Mouse (Mus musculus) heart, adult 2 months (tissue): ENCODE results near the gene Tubb2a. TPM values are rescaled to one million over a fixed set of nuclear protein-coding genes. Genes with fewer than 3 reads are reported as not detected.
A peak's percentile ranks its signal among the peaks of the same experiment; 100 is the strongest.
"Not testable (repeated sequence)": the region's sequence is repeated elsewhere in the genome, so short reads cannot be mapped to it uniquely, and the experiment has no call there.

Experiments
- DNase-seq, 2 experiments: peaks; one replicate each; pipeline ENCODE4 v3.0.0; 2021
- H3K27ac ChIP-seq: fragments of 200-600 bp; 2 replicates; pipeline ENCODE4 v1.8.1; 2022
- H3K27me3 ChIP-seq: fragments of 200-500 bp; 2 replicates; pipeline ENCODE4 v1.6.1; 2012; ENCODE audit warnings: mild to moderate bottlenecking, low read length, inconsistent platforms, mixed read lengths; ENCODE audit not compliant: control insufficient read depth, insufficient read depth
- H3K36me3 ChIP-seq: fragments of 200-500 bp; 2 replicates; pipeline ENCODE4 v1.6.1; 2012; ENCODE audit warnings: low read length, inconsistent platforms; ENCODE audit not compliant: control insufficient read depth, insufficient read depth
- H3K4me1 ChIP-seq: fragments of 200-500 bp; 2 replicates; pipeline ENCODE4 v1.6.1; 2011; ENCODE audit warnings: low read length; ENCODE audit not compliant: control insufficient read depth, insufficient read depth
- H3K4me3 ChIP-seq: fragments of 200-600 bp; 2 replicates; pipeline ENCODE4 v1.8.1; 2022
- H3K79me2 ChIP-seq: fragments of 200-500 bp; replicated peaks from 2 replicates; pipeline ENCODE4 v1.6.1; 2012; ENCODE audit warnings: mild to moderate bottlenecking, inconsistent platforms, low read length, moderate library complexity, mixed read lengths; ENCODE audit not compliant: control insufficient read depth, insufficient read depth
- H3K9ac ChIP-seq: fragments of 200-500 bp; 2 replicates; pipeline ENCODE4 v1.6.1; 2012; ENCODE audit warnings: low read depth, mild to moderate bottlenecking, control low read depth, inconsistent platforms, low read length, mixed read lengths
- CTCF ChIP-seq: fragments of 200-600 bp; IDR thresholded peaks from 2 replicates; pipeline ENCODE4 v1.8.1; 2022; ENCODE audit warnings: antibody characterized with exemption, mild to moderate bottlenecking, moderate library complexity
- EP300 ChIP-seq: fragments of 200-500 bp; IDR thresholded peaks from 2 replicates; pipeline ENCODE4 v1.6.1; 2011; ENCODE audit warnings: low read depth, low read length, control low read depth; ENCODE audit not compliant: insufficient read depth
- POLR2A ChIP-seq: fragments of 200-500 bp; IDR thresholded peaks from 2 replicates; pipeline ENCODE4 v1.6.1; 2011; ENCODE audit warnings: mild to moderate bottlenecking, low read depth, low read length, control low read depth; ENCODE audit not compliant: insufficient read depth
- WGBS: fragments of 180-500 bp; shearing (Covaris S2); methylation state at CpG from one replicate; pipeline ENCODE4 v1.1.7; 2018; 5-methylcytosine and 5-hydroxymethylcytosine counted together
- intact Hi-C: fragments of 180-260 bp; cut with DNase I; formaldehyde crosslinking; loops from one replicate; pipeline ENCODE4 v1.15.1; 2025
- polyA plus RNA-seq: library from polyadenylated mRNA; depleted of rRNA; stranded (reverse); fragments of >200 nt; gene quantifications from 2 replicates; pipeline ENCODE4 v1.2.3, GENCODE M21; 2012
- total RNA-seq, 2 experiments: library from RNA; stranded (reverse); gene quantifications; 2 replicates each; pipeline ENCODE4 v1.2.3; 2021

Tubb2a gene
- total and polyA plus RNA-seq, 3 experiments = 42.9 to 95.2 (median 64.1) TPM

DNA sequence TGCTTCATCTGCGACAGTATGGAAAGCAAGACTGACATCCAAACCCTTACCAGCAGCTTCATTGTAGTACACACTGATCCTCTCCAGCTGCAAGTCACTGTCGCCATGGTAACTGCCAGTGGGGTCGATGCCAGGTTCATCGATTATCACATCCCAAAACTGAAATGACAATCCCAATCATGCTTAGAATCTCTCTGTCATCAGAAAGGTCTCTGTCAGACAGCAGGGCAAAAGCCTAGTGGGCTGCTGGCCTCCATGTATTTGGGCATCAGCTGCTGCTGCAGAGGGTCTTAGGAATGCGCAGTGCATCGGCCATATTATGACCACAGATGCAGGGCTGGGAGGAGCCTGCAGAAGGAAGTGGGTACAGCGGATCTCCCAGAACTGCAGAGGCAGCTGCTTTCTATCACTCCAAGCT, 11.1 kb upstream of the Tubb2a start:
- Histone ChIP-seq H3K27me3 (no peaks in the 10 kb centered on the region), H3K36me3 (peaks cover 2% of the 10 kb centered on the region), H3K9ac (no peak overlapping the region), H3K4me3 (no peak overlapping the region), H3K4me1 (peaks cover 14% of the 10 kb centered on the region), H3K79me2 (no peaks in the 10 kb centered on the region), H3K27ac (no peak overlapping the region)
- TF ChIP-seq EP300 (no peak), POLR2A (no peak), CTCF (no peak)
- intact Hi-C loops = no loop called here
- DNase-seq = no peak
- WGBS = 56% methylated on average over 7 of the region's 7 CpGs

GRCm38 (mm10) chr13:34088201-34088649, 10.4 kb upstream of the Tubb2a start:
- H3K79me2 ChIP-seq, intact Hi-C loops, DNase-seq, H3K27ac ChIP-seq, H3K4me3 ChIP-seq, H3K9ac ChIP-seq, H3K36me3 ChIP-seq, H3K27me3 ChIP-seq: not testable (repeated sequence)
- H3K4me1 ChIP-seq = peaks cover 17% of the 10 kb centered on the region
- WGBS = 45% methylated on average over 5 of the region's 5 CpGs

DNA sequence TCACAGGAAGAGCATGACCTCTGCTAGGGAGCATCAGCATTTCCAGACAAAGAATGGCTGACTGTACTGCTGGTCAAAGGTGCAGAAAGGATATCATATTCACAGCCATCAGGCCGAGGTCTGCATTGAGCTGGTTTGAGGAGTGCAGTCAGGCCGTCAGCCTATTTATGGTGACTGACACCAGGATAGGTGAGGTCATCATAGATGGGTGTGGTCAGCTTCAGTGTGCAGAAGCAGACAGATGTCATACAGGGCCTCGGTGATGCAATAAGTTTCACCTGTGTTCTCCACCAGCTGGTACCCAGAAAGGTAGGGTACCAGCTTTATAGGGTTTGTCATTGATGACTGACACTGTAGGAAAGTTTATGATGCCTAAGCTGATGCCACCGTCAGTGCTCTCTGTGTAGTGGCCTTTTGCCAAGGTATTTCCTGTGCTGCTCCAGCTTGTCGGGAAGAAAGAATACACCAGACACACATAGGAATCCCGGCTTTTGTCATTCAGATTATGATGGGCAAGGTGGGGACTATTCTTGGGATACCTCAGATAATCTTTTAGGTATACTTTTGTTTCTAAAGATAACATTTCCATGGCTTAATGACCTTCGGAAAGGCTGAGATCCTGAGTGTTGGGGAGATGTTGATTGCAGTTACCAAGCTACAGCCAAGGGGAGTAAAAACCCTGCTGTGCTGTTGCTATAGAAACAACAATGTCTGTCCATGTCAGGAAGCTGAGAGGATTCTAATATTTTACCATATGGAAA, 9.4 kb upstream of the Tubb2a start:
- 23% methylated on average over 7 of the region's 7 CpGs for WGBS

GRCm38 (mm10) chr13:34084026-34084750, 6.4 kb upstream of the Tubb2a start:
- Histone ChIP-seq H3K36me3 (peaks cover 2% of the 10 kb centered on the region), H3K4me3 (0 out of 2 replicates have a peak overlapping the region, but pooled peaks have one; percentile 4), H3K79me2 (no peaks in the 10 kb centered on the region), H3K27ac (peak overlapping the region; percentile 97), H3K27me3 (no peaks in the 10 kb centered on the region), H3K9ac (0 out of 2 replicates have a peak overlapping the region, but pooled peaks have one; percentile 3), H3K4me1 (peaks cover 17% of the 10 kb centered on the region)
- intact Hi-C loops = loop anchor here (1.0 kb wide), 1 partner anchor 12 kb away; no protein-coding TSS in a partner anchor
- DNase-seq = peak; percentile 59 to 81
- WGBS = 34% methylated on average over 9 of the region's 9 CpGs
- peak; percentile 89 for TF ChIP-seq EP300
- no peak for TF ChIP-seq POLR2A

More for the DNA sequence above, 9.4 kb upstream of the Tubb2a start:
- TF ChIP-seq EP300 (no peak), POLR2A (no peak), CTCF (no peak)
- H3K4me3 ChIP-seq = no peak overlapping the region
- peaks cover 17% of the 10 kb centered on the region for H3K4me1 ChIP-seq
- no peak overlapping the region for H3K9ac ChIP-seq
- intact Hi-C loops = no loop called here
- H3K27me3 ChIP-seq = no peaks in the 10 kb centered on the region
- H3K27ac ChIP-seq = peak overlapping the region; percentile 11
- H3K36me3 ChIP-seq = peaks cover 2% of the 10 kb centered on the region
- H3K79me2 ChIP-seq = no peaks in the 10 kb centered on the region
- no peak for DNase-seq

GRCm38 (mm10) chr13:34081926-34082325, 4.1 kb upstream of the Tubb2a start:
- no peaks in the 10 kb centered on the region for H3K79me2 ChIP-seq
- 89% methylated on average over 4 of the region's 4 CpGs for WGBS
- intact Hi-C loops = no loop called here
- no peak for DNase-seq
- H3K9ac ChIP-seq = no peak overlapping the region
- H3K4me1 ChIP-seq = peaks cover 14% of the 10 kb centered on the region
- no peaks in the 10 kb centered on the region for H3K27me3 ChIP-seq
- peaks cover 2% of the 10 kb centered on the region; the same call in 1 of the 2 replicates for H3K36me3 ChIP-seq
- TF ChIP-seq CTCF = no peak
- no peak for TF ChIP-seq POLR2A
- no peak for TF ChIP-seq EP300
- no peak overlapping the region for H3K27ac ChIP-seq
- H3K4me3 ChIP-seq = no peak overlapping the region

DNA sequence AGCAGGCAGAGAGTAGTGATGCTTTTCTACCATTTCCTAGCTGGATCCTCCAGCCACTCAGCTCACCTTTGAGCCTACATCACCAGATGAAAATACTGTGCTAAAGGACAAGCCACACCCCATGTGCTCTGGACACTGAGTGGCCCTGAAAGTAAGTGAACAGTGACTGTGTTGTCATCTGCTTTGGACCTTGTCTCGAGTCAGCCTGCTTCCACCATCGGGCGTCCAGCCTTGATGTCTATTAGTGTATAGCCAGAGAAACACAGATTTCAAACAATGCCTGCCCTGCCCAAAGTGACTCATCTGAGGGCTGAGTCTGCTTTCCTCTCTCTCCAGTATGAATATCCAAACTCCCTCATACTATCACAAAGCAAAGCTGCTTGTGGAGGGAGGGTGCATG, 2.0 kb upstream of the Tubb2a start:
- no peak overlapping the region for H3K4me3 ChIP-seq
- no peak overlapping the region for H3K9ac ChIP-seq
- TF ChIP-seq CTCF = no peak
- TF ChIP-seq POLR2A = no peak
- TF ChIP-seq EP300 = no peak
- H3K27me3 ChIP-seq = no peaks in the 10 kb centered on the region
- H3K79me2 ChIP-seq = no peaks in the 10 kb centered on the region
- no peak overlapping the region for H3K27ac ChIP-seq
- DNase-seq = no peak
- intact Hi-C loops = loop anchor here (2.0 kb wide), 3 partner anchors 15 to 51 kb away; partner anchors contain the start of gene Tubb2b
- H3K4me1 ChIP-seq = peaks cover 18% of the 10 kb centered on the region
- WGBS = 40% methylated on average over 3 of the region's 3 CpGs
- H3K36me3 ChIP-seq = no peaks in the 10 kb centered on the region; the same call in 1 of the 2 replicates
